Mouse (Mus musculus) myocyte (in vitro differentiated cells): ENCODE results near the gene Hmbs.

Experiments used
- CEBPB ChIP-seq: IDR thresholded peaks from 2 replicates; pipeline ENCODE4 v1.6.1; 2011; ENCODE audit warnings: mild to moderate bottlenecking, moderate library complexity; ENCODE audit not compliant: poor library complexity, insufficient read depth, severe bottlenecking
- E2F4 ChIP-seq: IDR thresholded peaks from one replicate; pipeline ENCODE4 v1.6.1; 2011; ENCODE audit warnings: mild to moderate bottlenecking, control low read depth, moderate library complexity; ENCODE audit not compliant: insufficient read depth
- MAX ChIP-seq: IDR thresholded peaks from one replicate; pipeline ENCODE4 v1.6.1; 2011; ENCODE audit warnings: low read depth, mild to moderate bottlenecking, control low read depth
- MYOG ChIP-seq, 3 experiments: IDR thresholded peaks; one replicate each; pipeline ENCODE4 v1.6.1; 2011; ENCODE audit warnings: control low read depth in 2 of 3, low read depth in 2 of 3, mild to moderate bottlenecking in 2 of 3; ENCODE audit not compliant: insufficient read length in 2 of 3, control insufficient read depth in 1 of 3, insufficient read depth in 1 of 3
- POLR2A ChIP-seq: IDR thresholded peaks from one replicate; pipeline ENCODE4 v1.6.1; 2011; ENCODE audit warnings: low read depth, mild to moderate bottlenecking, control low read depth, moderate library complexity; ENCODE audit not compliant: insufficient read length
- POLR2AphosphoS2 ChIP-seq: IDR thresholded peaks from one replicate; pipeline ENCODE4 v1.6.1; 2011; ENCODE audit warnings: low read depth, control low read depth; ENCODE audit not compliant: insufficient read length
- TCF12 ChIP-seq: IDR thresholded peaks from one replicate; pipeline ENCODE4 v1.6.1; 2011; ENCODE audit warnings: mild to moderate bottlenecking, control low read depth; ENCODE audit not compliant: poor library complexity, insufficient read depth, severe bottlenecking
- USF1 ChIP-seq: IDR thresholded peaks from one replicate; pipeline ENCODE4 v1.6.1; 2011; ENCODE audit warnings: low read depth, mild to moderate bottlenecking, control low read depth, moderate library complexity

- no peak for TF ChIP-seq USF1
- no peak for TF ChIP-seq CEBPB
- no peak for TF ChIP-seq POLR2A
- no peak for TF ChIP-seq MYOG (IDR thresholded peaks at IDR 0.05; ENCODE audit: control insufficient read depth in 1 of 3, insufficient read depth in 1 of 3, insufficient read length in 2 of 3, low read depth in 2 of 3)
- TF ChIP-seq MAX: no peak
- TF ChIP-seq POLR2AphosphoS2: no peak
- TF ChIP-seq E2F4: no peak
- no peak for TF ChIP-seq TCF12
Observed at GRCm38 (mm10) chr9:44364480-44364879, 20.5 kb upstream of the Hmbs start.
